Mouse (Mus musculus): ENCODE measurements around the gene Sycp2l.
A peak's percentile ranks its signal among the peaks of the same experiment; 100 is the strongest.
"Not testable (repeated sequence)": the region's sequence is repeated elsewhere in the genome, so short reads cannot be mapped to it uniquely, and the experiment has no call there.

Gene Sycp2l

DNA sequence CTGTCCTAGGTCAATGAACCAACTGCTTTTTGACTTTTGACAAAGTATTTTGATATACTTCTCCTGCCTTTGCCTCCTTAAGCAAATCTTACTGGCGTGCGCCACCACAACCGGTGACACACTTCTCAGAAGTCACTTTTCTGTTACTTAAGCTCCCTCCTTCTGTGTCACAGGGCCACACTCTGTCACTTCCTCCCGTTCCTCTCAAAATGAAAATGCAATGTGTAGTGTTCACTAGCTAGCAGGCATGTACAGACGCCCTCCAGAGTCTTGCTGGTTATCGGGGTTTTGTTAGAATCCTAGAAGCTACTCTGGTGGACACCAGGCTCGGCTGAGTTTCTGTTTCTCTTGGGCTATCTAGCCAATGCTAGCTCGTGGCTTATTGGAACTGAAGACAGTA, 14.2 kb downstream of the Sycp2l start:
- no peak for DNase-seq (ENCODE audit: low spot score)

DNA sequence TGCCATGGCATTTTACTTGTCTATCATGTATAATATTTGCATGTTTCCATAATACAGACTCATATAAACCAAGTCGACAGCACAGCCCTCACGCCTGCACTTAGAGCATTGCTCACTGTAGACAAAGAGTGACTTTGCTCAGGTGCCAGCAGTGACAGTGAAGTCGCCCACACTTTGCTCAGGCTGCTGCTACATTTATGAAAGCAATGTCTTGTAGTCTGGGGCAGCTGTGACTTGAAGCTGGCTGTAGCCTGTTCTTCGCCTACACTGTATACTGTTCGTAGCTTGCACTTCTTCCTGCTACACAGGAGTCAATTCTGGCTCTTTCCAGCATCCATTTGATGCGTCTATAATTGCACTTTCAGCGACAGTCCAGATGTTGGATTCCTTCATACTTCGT, 15.0 kb downstream of the Sycp2l start:
- DNase-seq (ENCODE audit: low spot score) = no peak

- DNase-seq (ENCODE audit: low spot score) = peak; percentile 44
Measured at GRCm38 (mm10) chr13:41134901-41135300, 20.8 kb downstream of the Sycp2l start.

DNA sequence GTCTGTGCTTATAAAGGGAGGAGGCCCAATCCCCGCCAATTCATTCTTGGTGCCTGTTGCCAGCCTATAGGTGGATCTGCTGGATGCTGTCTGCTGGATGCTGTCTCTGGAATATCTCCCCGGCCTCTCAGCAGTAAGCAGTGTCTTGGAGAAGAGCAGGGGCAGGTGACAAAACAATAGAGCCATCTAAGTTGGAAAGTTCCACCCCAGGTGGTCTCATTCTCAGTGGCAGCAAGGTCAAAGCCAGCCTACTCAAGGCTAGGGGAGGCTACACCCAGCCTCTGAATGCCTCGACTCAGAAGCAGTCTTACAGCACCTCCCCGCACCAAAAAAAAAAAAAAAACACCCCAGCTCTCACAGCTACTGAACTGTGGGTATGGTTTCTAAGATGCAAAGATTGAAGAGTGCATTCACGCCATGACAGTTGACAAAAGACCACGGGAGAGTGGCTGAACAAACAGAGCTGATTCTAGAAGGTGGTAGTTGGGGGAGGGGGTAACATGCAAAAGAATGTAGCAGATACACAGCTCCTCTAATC, 31.4 kb downstream of the Sycp2l start:
- no peak for DNase-seq (ENCODE audit: low spot score)

DNA sequence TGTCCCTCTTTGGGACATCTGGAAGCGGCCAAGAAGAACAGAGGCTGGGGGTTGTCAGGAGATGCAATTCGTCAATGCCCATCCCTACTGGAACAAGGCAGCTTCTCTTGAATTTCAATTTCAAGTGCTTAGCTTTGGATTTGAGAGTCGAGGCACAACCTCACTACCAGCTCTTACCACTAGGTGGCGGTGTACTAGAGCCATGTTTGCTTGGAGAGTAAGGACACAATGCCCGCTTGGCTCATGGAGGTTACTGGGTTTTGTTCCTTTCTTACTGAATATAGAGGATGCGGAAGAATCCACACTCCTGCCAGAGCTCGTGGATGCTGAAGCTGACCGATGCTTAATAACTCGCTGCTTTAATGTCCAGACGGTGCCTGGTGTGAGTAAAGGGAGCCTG, 32.2 kb downstream of the Sycp2l start:
- peak; percentile 40 for DNase-seq (ENCODE audit: low spot score)

GRCm38 (mm10) chr13:41153146-41153545, 39.0 kb downstream of the Sycp2l start:
- DNase-seq (ENCODE audit: low spot score) = no peak

GRCm38 (mm10) chr13:41158426-41158825, 44.3 kb downstream of the Sycp2l start:
- no peak for DNase-seq (ENCODE audit: low spot score)

GRCm38 (mm10) chr13:41187886-41188285, 73.8 kb downstream of the Sycp2l start:
- no peak for DNase-seq (ENCODE audit: low spot score)

- no peak for DNase-seq (ENCODE audit: low spot score)
Measured at GRCm38 (mm10) chr13:41195640-41196333, 81.7 kb downstream of the Sycp2l start.

- DNase-seq (ENCODE audit: low spot score) = no peak
Measured at GRCm38 (mm10) chr13:41200861-41201260, 86.8 kb downstream of the Sycp2l start.

DNA sequence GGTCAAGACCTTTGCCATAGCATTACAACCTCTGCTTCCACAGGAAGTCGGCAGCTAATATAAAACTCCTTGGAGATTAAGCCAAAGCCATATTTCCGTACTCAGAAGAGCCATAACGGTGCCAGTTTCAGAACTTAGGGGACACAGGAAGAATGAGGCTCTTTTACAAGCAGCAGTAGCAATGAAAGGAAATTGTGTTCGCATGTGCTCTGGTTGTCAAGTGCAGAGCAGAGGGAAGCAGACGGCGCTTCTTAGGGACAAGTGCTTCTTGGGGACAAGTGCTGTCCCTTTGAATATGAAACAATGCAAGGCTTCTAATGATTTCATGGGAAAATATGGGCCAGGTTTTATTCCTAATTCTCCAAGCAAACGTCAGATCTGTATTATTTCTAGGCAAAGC, 89.2 kb downstream of the Sycp2l start:
- no peak for DNase-seq (ENCODE audit: low spot score)

- DNase-seq (ENCODE audit: low spot score) = no peak
Measured at GRCm38 (mm10) chr13:41203691-41204090, 89.6 kb downstream of the Sycp2l start.

GRCm38 (mm10) chr13:41205568-41205967, 91.5 kb downstream of the Sycp2l start:
- not testable (repeated sequence) for DNase-seq (ENCODE audit: low spot score)

- peak; percentile 20 for DNase-seq (ENCODE audit: low spot score)
Measured at GRCm38 (mm10) chr13:41206241-41206640, 92.1 kb downstream of the Sycp2l start.

DNA sequence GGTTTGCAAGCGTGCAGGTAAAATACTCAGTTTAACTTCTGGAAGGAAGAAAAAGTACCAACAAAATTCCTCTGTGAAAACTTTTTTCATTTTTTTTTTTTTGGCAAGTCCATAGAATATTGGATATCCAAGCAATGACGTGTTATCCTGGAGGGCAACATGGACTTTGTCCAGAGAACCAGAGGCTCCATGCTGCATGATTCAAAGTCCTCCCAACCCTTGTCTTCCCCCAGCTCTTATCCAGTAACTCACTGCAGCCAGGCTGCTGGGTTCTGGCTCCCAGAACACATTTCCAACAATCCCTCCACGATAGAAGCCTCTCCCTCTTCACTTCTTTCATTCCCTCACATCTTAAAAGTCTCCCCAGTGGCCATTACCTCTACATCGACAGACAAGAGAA, 97.2 kb downstream of the Sycp2l start:
- no peak for DNase-seq (ENCODE audit: low spot score)

DNA sequence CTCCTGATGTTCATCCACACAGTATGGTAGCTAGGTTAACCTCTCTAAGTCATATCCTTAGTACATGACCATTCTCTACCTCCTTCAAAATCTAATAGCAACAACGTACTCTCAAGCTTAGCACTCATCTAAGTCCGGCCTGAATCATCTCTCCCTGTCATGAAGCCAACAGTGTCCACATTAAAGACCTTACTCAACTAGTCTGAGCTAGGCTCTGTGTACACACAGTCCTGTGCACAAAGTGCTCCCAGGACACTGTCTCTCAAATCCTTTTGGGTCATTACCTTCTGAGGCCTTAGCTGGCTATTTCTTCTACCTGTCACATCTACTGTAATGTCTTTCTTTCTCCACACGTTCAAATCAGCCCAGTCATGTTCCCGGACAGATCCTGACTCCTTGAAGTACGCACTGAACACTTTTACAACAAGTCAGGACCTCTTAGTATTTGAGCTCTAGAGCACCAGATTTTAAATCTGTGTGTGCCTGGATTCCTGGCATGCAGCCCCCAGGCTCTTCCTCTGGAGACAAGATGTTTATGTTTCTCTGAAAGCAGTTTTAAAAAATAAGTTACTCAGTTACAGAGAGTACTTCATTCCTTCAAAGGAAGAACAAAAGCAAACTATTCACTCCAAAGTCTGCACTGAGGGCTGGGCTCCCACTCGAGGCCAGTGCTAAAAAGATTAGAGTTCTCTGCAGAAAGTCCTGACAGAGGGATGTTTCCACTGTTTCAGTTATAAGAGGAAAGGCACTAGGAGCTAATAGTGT, 98.6 kb downstream of the Sycp2l start:
- peak; percentile 40 for DNase-seq (ENCODE audit: low spot score)

- no peak for DNase-seq (ENCODE audit: low spot score)
Measured at GRCm38 (mm10) chr13:41215669-41216068, 101.6 kb downstream of the Sycp2l start.

DNA sequence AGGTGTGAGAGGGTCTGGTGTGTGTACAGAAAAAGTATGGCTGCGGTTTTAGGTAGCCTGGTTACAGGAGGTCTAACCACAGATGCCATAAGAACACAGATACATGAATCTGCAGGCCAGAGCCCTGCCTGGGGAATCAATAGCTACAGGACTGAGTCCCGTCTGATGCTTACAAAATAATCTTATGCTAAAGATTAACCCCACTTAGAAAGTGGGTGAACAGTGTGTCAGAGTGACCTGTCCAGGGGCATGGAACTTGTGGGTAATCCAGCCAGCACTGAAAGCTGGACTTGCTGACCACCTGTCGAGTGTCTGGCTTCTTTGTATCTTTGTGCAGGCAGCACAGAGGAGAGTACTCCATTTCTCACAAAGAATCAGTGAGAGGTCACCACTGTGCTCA, 102.1 kb downstream of the Sycp2l start:
- no peak for DNase-seq (ENCODE audit: low spot score)

DNA sequence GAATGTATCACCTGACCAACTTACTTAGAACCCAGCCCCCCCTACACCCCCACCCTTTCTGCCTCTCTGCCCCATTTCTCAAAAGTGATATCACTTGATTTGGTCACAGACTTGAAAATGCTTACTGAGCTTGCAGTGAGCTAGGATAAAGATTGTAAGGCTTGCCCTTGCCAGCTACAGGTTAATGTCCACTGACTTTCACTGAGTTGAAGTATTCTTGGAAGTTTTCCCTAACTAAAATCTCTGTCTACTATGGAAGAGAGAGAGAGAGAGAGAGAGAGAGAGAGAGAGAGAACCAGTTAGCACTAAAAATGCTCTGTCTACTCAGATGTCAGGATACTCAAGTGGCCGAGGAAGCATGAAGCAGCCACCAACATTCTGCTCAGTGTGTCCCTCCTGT, 104.9 kb downstream of the Sycp2l start:
- no peak for DNase-seq (ENCODE audit: low spot score)

DNA sequence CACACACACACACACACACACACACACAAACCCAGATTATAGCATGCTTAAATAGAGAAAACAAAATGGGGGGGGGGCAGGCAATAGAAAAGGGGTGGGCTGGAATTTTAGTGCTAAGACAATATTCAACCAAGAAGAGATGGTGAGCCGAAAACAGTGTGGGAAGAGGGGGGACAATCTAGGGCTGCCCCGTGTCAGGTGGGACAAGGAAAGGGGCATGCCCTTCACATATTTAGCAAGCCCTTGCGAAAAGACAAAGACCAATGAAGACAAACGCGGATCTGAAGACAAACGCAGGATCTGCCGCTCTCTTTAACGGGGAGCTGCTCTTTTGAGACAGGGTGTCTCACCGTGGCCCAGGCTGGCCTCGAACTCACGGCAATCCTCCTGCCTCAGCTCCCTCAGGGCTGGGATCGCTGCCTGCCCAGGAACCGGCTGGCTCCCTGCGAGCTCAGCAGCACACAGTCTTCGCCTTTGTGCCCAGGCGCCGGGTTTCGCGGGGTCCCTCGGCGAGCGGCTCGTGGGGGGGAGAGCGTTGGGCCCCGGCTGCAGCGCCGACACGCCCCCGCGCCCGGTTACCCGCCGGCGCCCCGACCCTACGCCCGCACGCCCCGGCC, 105.7 kb downstream of the Sycp2l start:
- DNase-seq (ENCODE audit: low spot score) = no peak

- DNase-seq (ENCODE audit: low spot score) = peak; percentile 86
Measured at GRCm38 (mm10) chr13:41220304-41220834, 106.3 kb downstream of the Sycp2l start, which contains the start of gene Elovl2. Elovl2 (minus strand) TSS chr13:41220405.

Measured in testis, postnatal 14 days (tissue).